ENCODE assay signal across 7 mouse cellular contexts in genomic region chr4:34549981-34550747, GRCm38 (mm10). TPM values are rescaled to one million over a fixed set of nuclear protein-coding genes. Genes with fewer than 3 reads are reported as not detected.
A peak's percentile ranks its signal among the peaks of the same experiment; 100 is the strongest.
DNase-seq lines count a peak whose midpoint lies in the region; ATAC-seq lines count a peak whose summit lies in the region.

No protein-coding gene starts in this region.

- peak; percentile 93 for ATAC-seq in embryonic facial prominence, embryonic 11.5 days (replicated peaks; ENCODE audit: insufficient number of reproducible peaks, low FRiP score, low TSS enrichment, low read depth)
- ATAC-seq in granulocyte monocyte progenitor cell, adult 5-6 weeks (replicated peaks; ENCODE audit: poor library complexity, severe bottlenecking): peak; percentile 92
- peak; percentile 94 for ATAC-seq in midbrain, embryonic 13.5 days

- no peaks in the 10 kb centered on the region for H3K9me3 ChIP-seq in embryonic facial prominence, embryonic 11.5 days (replicated peaks; ENCODE audit: control insufficient read depth, low read length)
- no peaks in the 10 kb centered on the region for H3K9me3 ChIP-seq in limb, embryonic 10.5 days (replicated peaks)
- H3K9me3 ChIP-seq in midbrain, embryonic 13.5 days: no peaks in the 10 kb centered on the region

- no peaks in the 10 kb centered on the region for H3K27me3 ChIP-seq in embryonic facial prominence, embryonic 11.5 days (ENCODE audit: control insufficient read depth, insufficient read depth, low read length)
- no peaks in the 10 kb centered on the region for H3K27me3 ChIP-seq in limb, embryonic 10.5 days (ENCODE audit: low read depth, poor library complexity, severe bottlenecking)
- no peaks in the 10 kb centered on the region for H3K27me3 ChIP-seq in midbrain, embryonic 13.5 days

- 3% methylated on average over 32 of the region's 38 CpGs for WGBS in embryonic facial prominence, embryonic 11.5 days
- 3% methylated on average over 38 of the region's 38 CpGs for WGBS in limb, embryonic 10.5 days
- WGBS in midbrain, embryonic 13.5 days: 3% methylated on average over 38 of the region's 38 CpGs

- H3K36me3 ChIP-seq in embryonic facial prominence, embryonic 11.5 days (replicated peaks; ENCODE audit: control insufficient read depth, insufficient read depth, low read depth, low read length): no peaks in the 10 kb centered on the region
- H3K36me3 ChIP-seq in limb, embryonic 10.5 days: peaks cover 5% of the 10 kb centered on the region
- H3K36me3 ChIP-seq in midbrain, embryonic 13.5 days: 0 out of 2 replicates have a peak, but pooled peaks cover 1% of the 10 kb centered on the region

- H3K27ac ChIP-seq in embryonic facial prominence, embryonic 11.5 days (replicated peaks; ENCODE audit: low read depth, low read length): peak overlapping the region; percentile 87
- peak overlapping the region; percentile 99 for H3K27ac ChIP-seq in limb, embryonic 10.5 days
- peak overlapping the region; percentile 97 for H3K27ac ChIP-seq in midbrain, embryonic 13.5 days

- peak overlapping the region; percentile 32 for H3K4me2 ChIP-seq in embryonic facial prominence, embryonic 11.5 days (ENCODE audit: low read depth, low read length)
- peak overlapping the region; percentile 86 for H3K4me2 ChIP-seq in midbrain, embryonic 13.5 days (replicated peaks)

- H3K4me3 ChIP-seq in embryonic facial prominence, embryonic 11.5 days (ENCODE audit: low read depth, low read length): peak overlapping the region; percentile 99
- peak overlapping the region; percentile 96 for H3K4me3 ChIP-seq in limb, embryonic 10.5 days
- peak overlapping the region; percentile 98 for H3K4me3 ChIP-seq in midbrain, embryonic 13.5 days (replicated peaks)

- peak overlapping the region; percentile 97 for H3K9ac ChIP-seq in embryonic facial prominence, embryonic 11.5 days (replicated peaks; ENCODE audit: low read length)
- H3K9ac ChIP-seq in midbrain, embryonic 13.5 days (replicated peaks): peak overlapping the region; percentile 99

- H3K4me1 ChIP-seq in embryonic facial prominence, embryonic 11.5 days (ENCODE audit: control insufficient read depth, insufficient read depth, low read length): no peaks in the 10 kb centered on the region
- H3K4me1 ChIP-seq in limb, embryonic 10.5 days: peaks cover 18% of the 10 kb centered on the region
- peaks cover 30% of the 10 kb centered on the region for H3K4me1 ChIP-seq in midbrain, embryonic 13.5 days (replicated peaks)

- DNase-seq in adrenal gland, postnatal 14 days: peak; percentile 98
- DNase-seq in embryonic facial prominence, embryonic 11.5 days (ENCODE audit: low spot score): peak; percentile 98
- peak; percentile 98 for DNase-seq in kidney, adult 11 months
- DNase-seq in limb, embryonic 10.5 days (ENCODE audit: low spot score): peak; percentile 96
- DNase-seq in spleen, adult 12 weeks (ENCODE audit: low spot score): peak; percentile 95

RNA-seq across cellular contexts. Expression of gene Akirin2, which starts 0.6 kb away (rescaled TPM):
- total RNA-seq in adrenal gland, postnatal 14 days (2021): 65.6 and 67.0 TPM in 2 replicates
- polyA plus RNA-seq in embryonic facial prominence, embryonic 11.5 days (2014; fragmentation: Nextera tagmentation; extraction: Ambion mirVana): 80.7 and 84.6 TPM in 2 replicates
- total RNA-seq in granulocyte monocyte progenitor cell, adult 5-6 weeks (2014; fragmentation: Nextera tagmentation): 22.0 and 37.7 TPM in 2 replicates
- total RNA-seq in granulocyte monocyte progenitor cell, adult 5-6 weeks (2017): 40.0 and 46.0 TPM in 2 replicates
- 70.2 and 75.5 TPM in 2 replicates for polyA plus RNA-seq in limb, embryonic 10.5 days (2016; fragmentation: Nextera tagmentation; extraction: Ambion mirVana)
- polyA plus RNA-seq in midbrain, embryonic 13.5 days (2015; fragmentation: Nextera tagmentation; extraction: Ambion mirVana): 81.4 and 101 TPM in 2 replicates

Comparison
In these comparisons a context has a peak if more than half of its experiments do, and no peak if none do; other contexts are left out.
1. Peak in every context shown above with its lines: DNase-seq, ATAC-seq, H3K4me3 ChIP-seq and H3K27ac ChIP-seq.